Mouse (Mus musculus) telencephalon, adult 2 months (tissue): ENCODE measurements around the gene Gm10413.
"Not testable (repeated sequence)": the region's sequence is repeated elsewhere in the genome, so short reads cannot be mapped to it uniquely, and the experiment has no call there.

Source experiments
- DNase-seq: peaks from one replicate; pipeline ENCODE4 v3.0.0-alpha.2; 2011; ENCODE audit warnings: low read depth, low spot score

Gm10413 gene

GRCm38 (mm10) chr14:3394793-3395192 lies at the start of gene Gm10413:
TSS of gene Gm10413 (plus strand) at chr14:3395093.
- DNase-seq: not testable (repeated sequence)

DNA sequence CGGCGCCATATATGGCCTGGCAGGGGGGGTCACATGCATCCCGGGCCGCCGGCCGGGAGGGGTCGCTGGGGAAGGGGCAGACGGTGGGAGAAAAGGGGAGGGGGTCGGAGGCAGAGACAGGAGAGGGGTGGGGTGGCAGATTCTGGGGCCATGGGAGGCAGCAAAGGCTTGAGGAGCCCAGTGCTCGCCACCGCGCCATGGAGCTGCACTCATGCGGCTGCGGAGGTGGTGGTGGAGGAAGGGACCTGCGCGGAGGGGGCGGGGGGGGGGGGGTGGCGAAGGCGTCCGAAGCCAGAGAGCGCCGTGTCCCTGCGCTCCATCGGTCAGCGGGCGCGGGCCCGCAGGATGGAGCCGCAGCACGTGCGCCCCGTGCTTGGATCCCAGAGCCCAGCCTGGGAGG lies 17.4 kb downstream of the Gm10413 start, which contains the start of gene Gm10409:
Gm10409 (plus strand) TSS at position 301 of the 400 bp plus-strand sequence.
- DNase-seq: not testable (repeated sequence)

DNA sequence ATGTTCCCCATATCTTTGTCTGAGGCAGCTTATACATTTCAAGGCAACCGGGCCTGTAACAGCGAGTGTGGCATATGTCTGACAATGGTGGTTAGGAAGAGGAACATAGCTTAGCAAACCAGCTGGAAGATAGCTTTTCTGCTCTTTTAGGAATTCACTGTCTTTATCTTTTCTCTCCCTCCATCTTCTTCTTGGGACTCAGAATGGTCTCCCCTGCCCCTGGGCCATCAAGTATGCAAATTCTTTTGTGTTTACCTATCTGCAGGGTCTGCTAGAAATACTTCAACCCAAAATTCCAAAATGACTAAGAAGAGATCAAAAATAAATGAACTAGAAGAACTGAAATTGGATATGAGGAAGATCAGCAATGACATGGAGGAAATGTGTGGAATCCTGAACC lies 32.9 kb downstream of the Gm10413 start, which contains the start of gene Gm3005:
Gm3005 (plus strand) TSS at position 301 of the 400 bp plus-strand sequence.
- DNase-seq: not testable (repeated sequence)

GRCm38 (mm10) chr14:3449079-3449478 lies 54.2 kb downstream of the Gm10413 start, which contains the start of gene Gm10408:
TSS of gene Gm10408 (plus strand) at chr14:3449379.
- DNase-seq: not testable (repeated sequence)
